ENCODE assay signal across 8 mouse cellular contexts in the genomic region with DNA sequence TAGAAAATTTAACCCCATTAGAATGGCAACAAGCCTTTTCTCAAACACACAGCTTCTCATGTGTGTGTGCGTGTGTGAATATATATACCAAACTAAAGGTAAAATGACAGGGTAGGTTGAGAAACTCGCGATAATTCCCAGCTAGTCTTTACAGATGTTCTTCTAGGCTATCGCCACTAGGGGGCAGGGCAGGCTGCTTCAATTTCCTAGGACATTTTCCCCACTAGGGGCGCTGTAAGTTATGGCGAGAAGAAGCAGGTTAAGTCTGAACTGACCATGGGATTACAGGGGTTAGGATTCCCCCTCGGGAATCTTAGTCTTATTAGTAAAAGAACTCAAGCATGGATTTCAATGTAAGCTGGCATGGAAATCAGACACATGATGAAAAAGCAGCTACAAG. TPM values are rescaled to one million over a fixed set of nuclear protein-coding genes. Genes with fewer than 3 reads are reported as not detected.
DNase-seq lines count a peak whose midpoint lies in the region; ATAC-seq and TF ChIP-seq lines count a peak whose summit lies in the region.

No protein-coding gene starts in this region.

- H3K9me3 ChIP-seq in heart, embryonic 11.5 days (replicated peaks; ENCODE audit: control insufficient read depth, low read length), result no peaks in the 10 kb centered on the region
- H3K9me3 ChIP-seq in heart, embryonic 16.5 days (replicated peaks; ENCODE audit: control insufficient read depth, low read length), result no peaks in the 10 kb centered on the region

- peak; percentile 98 for TF ChIP-seq CTCF in cortical plate, adult 2 months (IDR thresholded peaks at IDR 0.05; ENCODE audit: extremely low read depth, insufficient read depth, low read length)

- TF ChIP-seq POLR2A in cortical plate, adult 2 months (IDR thresholded peaks at IDR 0.05; ENCODE audit: extremely low read depth, insufficient read depth, low read length), result no peak

- 22% methylated on average over 7 of the region's 7 CpGs for WGBS in heart, embryonic 11.5 days (ENCODE audit: insufficient replicate concordance)
- 24% methylated on average over 7 of the region's 7 CpGs for WGBS in heart, embryonic 16.5 days

- no peak overlapping the region for H3K9ac ChIP-seq in heart, embryonic 11.5 days (ENCODE audit: low read depth, low read length)
- no peak overlapping the region for H3K9ac ChIP-seq in heart, embryonic 16.5 days (ENCODE audit: low read length)

- no peak for ATAC-seq in heart, embryonic 11.5 days (replicated peaks; ENCODE audit: insufficient number of reproducible peaks, low FRiP score, low TSS enrichment)
- ATAC-seq in heart, embryonic 16.5 days (replicated peaks; ENCODE audit: extremely low read depth, insufficient read depth, low FRiP score), result peak; percentile 41; the same call in 1 of the 2 replicates

- H3K27me3 ChIP-seq in heart, embryonic 11.5 days (ENCODE audit: control insufficient read depth, insufficient read depth, low read length), result no peaks in the 10 kb centered on the region
- H3K27me3 ChIP-seq in heart, embryonic 16.5 days (ENCODE audit: control insufficient read depth, insufficient read depth, low read length), result no peaks in the 10 kb centered on the region

- no peak overlapping the region for H3K4me3 ChIP-seq in heart, embryonic 11.5 days (ENCODE audit: low read depth, low read length)
- H3K4me3 ChIP-seq in cortical plate, adult 2 months (ENCODE audit: insufficient read depth, low read length), result no peak overlapping the region
- no peak overlapping the region for H3K4me3 ChIP-seq in heart, embryonic 16.5 days (ENCODE audit: low read length)

- peak; percentile 92 for DNase-seq in heart, adult 11 months
- DNase-seq in adrenal gland, adult (ENCODE audit: inconsistent age in 2 of 2, low spot score in 1 of 2), result peak; percentile 71 to 95
- peak; percentile 71 to 86 for DNase-seq in layer of hippocampus, postnatal 14 days (ENCODE audit: low spot score in 2 of 2)
- DNase-seq in mesoderm, embryonic 11.5 days (ENCODE audit: low read depth, low spot score), result peak; percentile 77
- peak; percentile 72 to 83 for DNase-seq in spleen, postnatal 10 days (ENCODE audit: low spot score in 2 of 2)

- H3K4me1 ChIP-seq in heart, embryonic 11.5 days (ENCODE audit: control insufficient read depth, insufficient read depth, low read length), result no peaks in the 10 kb centered on the region
- no peaks in the 10 kb centered on the region for H3K4me1 ChIP-seq in cortical plate, adult 2 months (ENCODE audit: control insufficient read depth, insufficient read depth, low read length)
- H3K4me1 ChIP-seq in heart, embryonic 16.5 days (ENCODE audit: control insufficient read depth, insufficient read depth, low read length), result peaks cover 6% of the 10 kb centered on the region

- no peak overlapping the region for H3K4me2 ChIP-seq in heart, embryonic 11.5 days
- H3K4me2 ChIP-seq in heart, embryonic 16.5 days (ENCODE audit: low read depth, low read length), result no peak overlapping the region

- no peak overlapping the region for H3K27ac ChIP-seq in heart, embryonic 11.5 days (ENCODE audit: low read depth, low read length)
- H3K27ac ChIP-seq in cortical plate, adult 2 months (ENCODE audit: insufficient read depth, low read length), result no peak overlapping the region
- H3K27ac ChIP-seq in heart, embryonic 16.5 days (ENCODE audit: low read length), result no peak overlapping the region

- H3K36me3 ChIP-seq in heart, embryonic 11.5 days (ENCODE audit: control insufficient read depth, insufficient read depth, low read length), result no peaks in the 10 kb centered on the region
- no peaks in the 10 kb centered on the region for H3K36me3 ChIP-seq in heart, embryonic 16.5 days (ENCODE audit: control insufficient read depth, insufficient read depth)

RNA-seq across cellular contexts. Expression of a gene that starts 39.9 kb away (rescaled TPM):
- 50.5 and 64.4 TPM in 2 replicates for polyA plus RNA-seq in heart, embryonic 11.5 days (2014; fragmentation: Nextera tagmentation; extraction: Ambion mirVana)
- 0.06 and 0.09 TPM in 2 replicates for polyA plus RNA-seq in cortical plate, adult 2 months (2012; rRNA removed)
- polyA plus RNA-seq in heart, embryonic 16.5 days (2015; fragmentation: Nextera tagmentation; extraction: Ambion mirVana), result 54.2 and 59.9 TPM in 2 replicates
- total RNA-seq in layer of hippocampus, postnatal 14 days (2021), result under 1 TPM; 0.07 to 0.12 TPM

RNA-seq across cellular contexts. Expression of a gene that starts 51.7 kb away (rescaled TPM):
- polyA plus RNA-seq in heart, embryonic 11.5 days (2014; fragmentation: Nextera tagmentation; extraction: Ambion mirVana), result 11.2 and 13.4 TPM in 2 replicates
- polyA plus RNA-seq in cortical plate, adult 2 months (2012; rRNA removed), result 9.3 and 12.8 TPM in 2 replicates
- polyA plus RNA-seq in heart, embryonic 16.5 days (2015; fragmentation: Nextera tagmentation; extraction: Ambion mirVana), result 19.5 and 23.6 TPM in 2 replicates
- total RNA-seq in layer of hippocampus, postnatal 14 days (2021), result 1 to 10 TPM; 7.3 to 7.8 TPM

Comparison
In these comparisons a context has a peak if more than half of its experiments do, and no peak if none do; other contexts are left out.
1. RNA of a gene that starts 39.9 kb away (polyA plus RNA-seq): 54.2 to 59.9 TPM in heart, embryonic 16.5 days and 50.5 to 64.4 TPM in heart, embryonic 11.5 days; 0.06 to 0.09 TPM in cortical plate, adult 2 months; every median in the first group is over 10 times any median in the second.
2. Peak in every context shown above with its lines, with median percentiles within 50 percentile points of each other: DNase-seq.